Mouse (Mus musculus) cerebellum, adult 2 months (tissue): ENCODE measurements around the gene Itgb5. TPM values are rescaled to one million over a fixed set of nuclear protein-coding genes. Genes with fewer than 3 reads are reported as not detected.

ENCODE experiments used
- DNase-seq, 2 experiments: peaks; one replicate each; pipeline ENCODE4 v3.0.0; 2021
- H3K27ac ChIP-seq: fragments of 200-500 bp; 2 replicates; pipeline ENCODE4 v1.5.1; 2012; ENCODE audit warnings: low read length, control low read depth, inconsistent platforms; ENCODE audit not compliant: insufficient read depth
- H3K27me3 ChIP-seq: fragments of 200-500 bp; 2 replicates; pipeline ENCODE4 v1.6.1; 2012; ENCODE audit warnings: inconsistent platforms, mild to moderate bottlenecking, low read length, moderate library complexity; ENCODE audit not compliant: control insufficient read depth, insufficient read depth
- H3K4me1 ChIP-seq: fragments of 200-500 bp; 2 replicates; pipeline ENCODE4 v1.6.1; 2011; ENCODE audit warnings: low read length; ENCODE audit not compliant: control insufficient read depth, insufficient read depth
- H3K4me3 ChIP-seq: fragments of 200-500 bp; replicated peaks from 2 replicates; pipeline ENCODE3; 2011; ENCODE audit warnings: mild to moderate bottlenecking, low read depth, low read length, control low read depth; ENCODE audit not compliant: insufficient read depth
- CTCF ChIP-seq: fragments of 200-500 bp; IDR thresholded peaks from 2 replicates; pipeline ENCODE4 v1.5.1; 2011; ENCODE audit warnings: low read depth, mild to moderate bottlenecking, control low read depth, low read length, moderate library complexity, borderline replicate concordance; ENCODE audit not compliant: insufficient read depth
- POLR2A ChIP-seq: fragments of 200-500 bp; IDR thresholded peaks from 2 replicates; pipeline ENCODE4 v1.6.1; 2011; ENCODE audit warnings: low read length, control low read depth, borderline replicate concordance; ENCODE audit not compliant: insufficient read depth
- WGBS: fragments of 180-500 bp; shearing (Covaris S2); methylation state at CpG from one replicate; pipeline ENCODE4 v1.1.7; 2018; 5-methylcytosine and 5-hydroxymethylcytosine counted together
- polyA plus RNA-seq: library from polyadenylated mRNA; depleted of rRNA; stranded (reverse); fragments of >200 nt; gene quantifications from 2 replicates; pipeline ENCODE4 v1.2.3, GENCODE M21; 2012

Gene Itgb5
- polyA plus RNA-seq, 1 experiment: 59.0 TPM

DNA sequence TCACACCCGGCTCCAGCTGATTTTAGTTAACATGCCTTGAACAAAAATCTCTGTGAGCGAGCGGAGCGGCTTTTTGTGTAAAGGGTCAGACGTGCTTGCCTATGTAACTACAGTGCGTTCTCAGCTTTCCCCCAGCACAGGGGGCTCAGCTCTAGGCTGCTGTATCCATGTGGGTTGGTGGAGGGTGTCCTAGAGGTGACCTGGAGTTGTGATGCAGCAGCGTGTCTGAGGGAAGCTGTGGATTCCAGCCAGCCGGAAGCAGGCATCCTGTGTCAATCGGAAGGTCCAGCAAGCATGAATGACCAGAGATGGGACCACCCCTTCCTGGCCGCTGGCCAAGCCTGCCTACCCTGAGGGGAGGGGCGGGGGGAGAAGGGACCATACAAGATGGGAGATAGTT, 112.9 kb downstream of the Itgb5 start:
- DNase-seq: no peak
- no peak for TF ChIP-seq CTCF
- no peak for TF ChIP-seq POLR2A
- no peak overlapping the region for H3K27ac ChIP-seq
- no peak overlapping the region for H3K4me3 ChIP-seq
- H3K4me1 ChIP-seq: peaks cover 67% of the 10 kb centered on the region
- WGBS: 73% methylated on average over 11 of the region's 11 CpGs
- H3K27me3 ChIP-seq: no peaks in the 10 kb centered on the region

- DNase-seq: no peak
- no peak overlapping the region for H3K4me3 ChIP-seq
- WGBS: 92% methylated on average over 6 of the region's 6 CpGs
- TF ChIP-seq POLR2A (no peak), CTCF (no peak)
- no peak overlapping the region for H3K27ac ChIP-seq
- peaks cover 65% of the 10 kb centered on the region for H3K4me1 ChIP-seq
- no peaks in the 10 kb centered on the region for H3K27me3 ChIP-seq
These were observed 113.9 kb downstream of the Itgb5 start for GRCm38 (mm10) chr16:33943388-33943787.

GRCm38 (mm10) chr16:33944126-33944525, 114.7 kb downstream of the Itgb5 start:
- H3K4me3 ChIP-seq: no peak overlapping the region
- peaks cover 58% of the 10 kb centered on the region for H3K4me1 ChIP-seq
- no peak for TF ChIP-seq POLR2A
- no peak for TF ChIP-seq CTCF
- WGBS: 19% methylated on average over 4 of the region's 4 CpGs
- H3K27me3 ChIP-seq: no peaks in the 10 kb centered on the region
- no peak overlapping the region for H3K27ac ChIP-seq
- DNase-seq: peak in 1 of 2 experiments; percentile 60

- H3K27me3 ChIP-seq: no peaks in the 10 kb centered on the region
- no peak for DNase-seq
- TF ChIP-seq CTCF (no peak), POLR2A (no peak)
- WGBS: 87% methylated on average over 6 of the region's 6 CpGs
- H3K27ac ChIP-seq: no peak overlapping the region
- no peak overlapping the region for H3K4me3 ChIP-seq
- H3K4me1 ChIP-seq: peaks cover 51% of the 10 kb centered on the region
These were observed 115.3 kb downstream of the Itgb5 start for GRCm38 (mm10) chr16:33944772-33945171.

DNA sequence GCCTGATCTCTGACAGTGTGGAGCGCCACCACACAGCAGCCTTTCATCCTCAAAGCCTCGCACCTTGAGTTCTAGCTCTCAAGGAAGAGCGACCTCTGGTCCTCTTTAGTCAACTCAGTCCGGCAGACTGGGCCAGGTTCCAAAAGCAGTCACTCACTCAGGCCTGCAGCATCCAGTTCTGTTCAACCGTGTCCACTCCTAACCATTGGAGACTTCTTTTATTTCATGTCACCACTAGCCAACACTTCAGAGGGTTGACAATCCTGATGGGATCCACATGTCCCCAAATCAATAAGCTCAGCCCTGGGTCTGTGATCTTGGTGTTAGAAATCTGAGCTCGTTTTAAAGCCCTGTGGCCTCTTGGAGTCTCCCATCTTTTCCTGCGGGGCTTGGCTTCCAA, 116.6 kb downstream of the Itgb5 start:
- 79% methylated on average over 7 of the region's 7 CpGs for WGBS
- Histone ChIP-seq H3K4me3 (no peak overlapping the region), H3K27me3 (no peaks in the 10 kb centered on the region), H3K27ac (no peak overlapping the region), H3K4me1 (peaks cover 42% of the 10 kb centered on the region)
- DNase-seq: no peak
- TF ChIP-seq POLR2A (no peak), CTCF (no peak)

GRCm38 (mm10) chr16:33947664-33948571, 118.5 kb downstream of the Itgb5 start:
- DNase-seq: peak in 1 of 2 experiments; percentile 35
- TF ChIP-seq POLR2A (no peak), CTCF (no peak)
- Histone ChIP-seq H3K4me1 (peaks cover 33% of the 10 kb centered on the region), H3K27me3 (no peaks in the 10 kb centered on the region), H3K27ac (no peak overlapping the region), H3K4me3 (no peak overlapping the region)
- WGBS: 54% methylated on average over 17 of the region's 17 CpGs

- H3K27me3 ChIP-seq: no peaks in the 10 kb centered on the region
- TF ChIP-seq POLR2A: no peak
- TF ChIP-seq CTCF: no peak
- 88% methylated on average over 6 of the region's 6 CpGs for WGBS
- H3K4me3 ChIP-seq: no peak overlapping the region
- no peak overlapping the region for H3K27ac ChIP-seq
- DNase-seq: no peak
- H3K4me1 ChIP-seq: peaks cover 18% of the 10 kb centered on the region
These were observed 120.9 kb downstream of the Itgb5 start for GRCm38 (mm10) chr16:33950386-33950785.

DNA sequence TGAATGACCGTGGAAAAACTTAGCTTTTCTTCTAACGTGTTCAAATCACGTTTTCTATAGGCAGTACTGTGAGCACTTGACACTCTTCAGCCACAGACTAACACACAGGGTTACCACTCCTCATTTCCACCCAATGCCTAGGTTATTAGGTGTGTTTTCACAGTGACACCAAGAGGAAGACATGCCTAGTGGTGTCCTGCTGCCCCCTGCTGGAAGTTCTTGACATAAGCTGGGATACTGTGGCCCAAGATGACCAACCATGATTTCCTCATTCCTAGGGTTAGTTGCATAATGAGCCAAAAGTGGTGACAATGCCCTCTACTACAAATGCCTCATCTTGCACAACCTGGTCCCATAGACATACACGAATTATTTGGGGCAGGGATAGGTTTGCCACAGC, 121.4 kb downstream of the Itgb5 start:
- Histone ChIP-seq H3K27me3 (no peaks in the 10 kb centered on the region), H3K4me3 (no peak overlapping the region), H3K4me1 (peaks cover 16% of the 10 kb centered on the region), H3K27ac (no peak overlapping the region)
- TF ChIP-seq CTCF (peak; percentile 98), POLR2A (no peak)
- WGBS: 33% methylated on average over 4 of the region's 4 CpGs
- peak; percentile 82 to 87 for DNase-seq
